Mouse (Mus musculus): ENCODE data around the gene Dclre1a. TPM values are rescaled to one million over a fixed set of nuclear protein-coding genes. Genes with fewer than 3 reads are reported as not detected.

Dclre1a gene
- 10.4 TPM for total RNA-seq (2023)

GRCm38 (mm10) chr19:56547456-56548229, at the start of gene Dclre1a:
Dclre1a (minus strand) TSS chr19:56548222.

GRCm38 (mm10) chr19:56548230-56549032, 409 bp upstream of the Dclre1a start, which contains the start of gene Nhlrc2:
Nhlrc2 (plus strand) TSS chr19:56548261.

Other genes with a start within 250 kb of the Dclre1a start
- 0.12 TPM for gene Nrap, start 158.2 kb downstream of the Dclre1a start, total RNA-seq (2023)
- 10.4 TPM for gene Casp7, start 151.1 kb downstream of the Dclre1a start, total RNA-seq (2023)
- 1.2 TPM for gene Plekhs1, start 86.6 kb downstream of the Dclre1a start, total RNA-seq (2023)
- gene Nhlrc2, start within 50 bp of the Dclre1a start, total RNA-seq (2023), result 21.7 TPM
- gene Adrb1, start 174.0 kb upstream of the Dclre1a start, total RNA-seq (2023), result 0.38 TPM